Mouse (Mus musculus) MN1 (cell line): ENCODE data around the gene Lmnb2.

Experiments used
- DNase-seq: peaks from one replicate; pipeline ENCODE4 v3.0.0-alpha.2; 2016; ENCODE audit warnings: low spot score

Gene Lmnb2

GRCm38 (mm10) chr10:80899591-80900317 is 18.3 kb downstream of the Lmnb2 start:
- DNase-seq, result no peak

GRCm38 (mm10) chr10:80899074-80899473 is 19.0 kb downstream of the Lmnb2 start:
- no peak for DNase-seq

- no peak for DNase-seq
Measured at GRCm38 (mm10) chr10:80897861-80898510, 20.1 kb downstream of the Lmnb2 start.

- DNase-seq, result no peak
Measured at GRCm38 (mm10) chr10:80896581-80897485, 21.2 kb downstream of the Lmnb2 start.

- DNase-seq, result no peak
Measured at GRCm38 (mm10) chr10:80895697-80896096, 22.3 kb downstream of the Lmnb2 start.

- DNase-seq, result no peak
Measured at GRCm38 (mm10) chr10:80895100-80895499, 22.9 kb downstream of the Lmnb2 start.

GRCm38 (mm10) chr10:80887181-80887580 is 30.9 kb downstream of the Lmnb2 start:
- DNase-seq, result peak; percentile 89

GRCm38 (mm10) chr10:80881301-80881700 is 36.7 kb downstream of the Lmnb2 start:
- DNase-seq, result peak; percentile 50

- no peak for DNase-seq
Measured at GRCm38 (mm10) chr10:80880901-80881300, 37.1 kb downstream of the Lmnb2 start.

- peak; percentile 75 for DNase-seq
Measured at GRCm38 (mm10) chr10:80880131-80880641, 37.9 kb downstream of the Lmnb2 start.

- DNase-seq, result peak; percentile 40
Measured at GRCm38 (mm10) chr10:80876594-80876993, 41.5 kb downstream of the Lmnb2 start.

GRCm38 (mm10) chr10:80876028-80876427 is 42.0 kb downstream of the Lmnb2 start:
- peak; percentile 69 for DNase-seq

GRCm38 (mm10) chr10:80874035-80874434 is 44.0 kb downstream of the Lmnb2 start:
- DNase-seq, result no peak

- no peak for DNase-seq
Measured at GRCm38 (mm10) chr10:80871581-80871980, 46.5 kb downstream of the Lmnb2 start, which contains the start of gene Tmprss9. TSS of gene Tmprss9 (plus strand) at chr10:80871848.

GRCm38 (mm10) chr10:80870993-80871392 is 47.1 kb downstream of the Lmnb2 start:
- no peak for DNase-seq

- no peak for DNase-seq
Measured at GRCm38 (mm10) chr10:80864446-80864845, 53.6 kb downstream of the Lmnb2 start.

GRCm38 (mm10) chr10:80862305-80862704 is 55.7 kb downstream of the Lmnb2 start:
- no peak for DNase-seq

- no peak for DNase-seq
Measured at GRCm38 (mm10) chr10:80858350-80858935, 59.6 kb downstream of the Lmnb2 start.

GRCm38 (mm10) chr10:80857848-80858247 is 60.2 kb downstream of the Lmnb2 start:
- DNase-seq, result no peak

- DNase-seq, result no peak
Measured at GRCm38 (mm10) chr10:80857386-80857785, 60.7 kb downstream of the Lmnb2 start.

- DNase-seq, result no peak
Measured at GRCm38 (mm10) chr10:80856908-80857307, 61.1 kb downstream of the Lmnb2 start.

- DNase-seq, result peak; percentile 73
Measured at GRCm38 (mm10) chr10:80856267-80856666, 61.8 kb downstream of the Lmnb2 start.
